Mouse (Mus musculus) activated CD4-positive, CD25-positive, alpha-beta regulatory T cell, adult 9 weeks (primary cell): ENCODE results near the gene B4galt7. TPM values are rescaled to one million over a fixed set of nuclear protein-coding genes. Genes with fewer than 3 reads are reported as not detected.

Source experiments
- polyA plus RNA-seq: library from polyadenylated mRNA; unstranded; fragments of 100-300 nt; shearing (Covaris generic); gene quantifications from one replicate; pipeline ENCODE4 v1.2.1, GENCODE M21; 2017

Gene B4galt7
- polyA plus RNA-seq, result 46.0 TPM

DNA sequence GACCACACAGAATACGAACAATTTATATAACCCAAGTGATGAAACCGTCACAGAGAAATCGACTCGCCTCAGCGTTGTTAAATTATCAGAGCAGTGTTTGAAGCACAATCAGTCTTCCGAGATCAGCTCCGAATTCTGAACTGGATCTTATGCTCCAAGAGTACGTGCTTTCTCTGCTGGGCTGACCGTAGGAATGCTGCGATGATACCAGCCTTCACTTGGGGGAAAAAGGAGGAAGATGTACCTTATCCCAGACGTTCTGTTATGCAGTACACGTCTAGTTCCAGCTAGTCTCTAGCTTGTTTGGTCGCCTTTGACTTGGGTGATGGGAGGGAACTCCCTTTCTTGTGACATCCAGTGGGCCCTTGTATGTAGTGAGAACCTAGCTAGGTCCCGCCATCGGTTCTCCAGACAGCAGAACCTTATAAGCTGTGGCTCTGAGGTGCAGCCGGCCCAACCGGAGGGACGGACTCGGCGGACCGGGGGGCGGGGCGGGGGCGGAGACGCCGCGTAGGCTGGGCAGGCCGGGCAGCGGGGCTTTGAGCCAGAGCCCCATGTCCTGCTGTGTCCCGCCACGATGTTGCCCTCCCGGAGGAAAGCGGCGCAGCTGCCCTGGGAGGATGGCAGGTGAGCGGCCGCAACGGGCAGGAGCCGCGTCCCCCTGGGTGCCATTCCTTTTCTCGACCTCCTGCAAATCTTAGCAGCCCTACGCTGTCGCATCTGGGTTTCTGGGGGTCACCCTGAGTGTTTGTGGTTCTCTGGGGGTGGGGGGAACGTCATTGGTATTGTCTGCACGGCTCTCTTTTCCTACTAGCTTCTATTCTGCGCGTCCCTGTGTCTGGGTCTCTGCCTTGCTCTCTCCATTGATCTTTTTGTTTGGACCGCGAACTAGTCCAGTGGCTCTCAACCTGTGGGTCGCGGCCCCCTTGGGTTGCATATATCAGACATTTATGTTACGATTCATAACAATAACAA lies at the start of gene B4galt7:
Gene B4galt7 (plus strand): TSS at position 331 of the 975 bp plus-strand sequence.

DNA sequence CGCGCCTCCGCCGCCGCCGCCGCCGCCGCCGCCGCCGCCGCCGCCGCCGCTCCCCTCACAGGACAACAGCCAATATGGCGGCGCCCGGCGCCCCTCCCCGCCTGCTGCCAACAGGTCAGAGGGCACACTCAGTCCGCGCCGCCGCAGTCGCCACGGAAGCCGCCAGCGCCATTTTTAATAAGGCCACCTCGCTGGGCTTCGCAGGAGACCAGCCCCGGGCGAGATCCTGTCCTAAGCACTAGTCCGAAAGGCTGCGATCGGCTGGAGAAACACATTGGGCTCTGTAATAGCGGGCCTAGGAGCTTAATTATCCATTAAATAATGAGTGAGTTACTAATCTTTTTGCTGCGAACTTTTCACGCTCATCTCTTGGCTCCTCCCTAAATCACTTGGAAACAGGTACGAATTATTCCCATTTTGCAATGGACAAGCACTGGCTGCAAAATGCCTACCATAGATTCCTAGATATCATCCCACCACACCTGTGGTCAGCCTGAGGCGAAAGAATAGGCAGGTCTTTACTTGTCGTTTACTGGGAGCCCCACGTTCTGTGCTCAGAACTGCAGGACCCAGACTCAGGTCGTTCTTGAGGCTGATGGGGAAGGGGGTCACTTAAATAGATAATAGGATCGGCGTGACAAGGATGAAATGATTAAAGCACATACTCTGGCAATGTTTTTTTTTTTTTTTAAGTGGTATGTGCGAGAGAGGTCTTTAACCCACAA lies 28.5 kb upstream of the B4galt7 start, which contains the start of gene Fam193b:
Gene Fam193b (minus strand): TSS at position 94 of the 725 bp plus-strand sequence.

DNA sequence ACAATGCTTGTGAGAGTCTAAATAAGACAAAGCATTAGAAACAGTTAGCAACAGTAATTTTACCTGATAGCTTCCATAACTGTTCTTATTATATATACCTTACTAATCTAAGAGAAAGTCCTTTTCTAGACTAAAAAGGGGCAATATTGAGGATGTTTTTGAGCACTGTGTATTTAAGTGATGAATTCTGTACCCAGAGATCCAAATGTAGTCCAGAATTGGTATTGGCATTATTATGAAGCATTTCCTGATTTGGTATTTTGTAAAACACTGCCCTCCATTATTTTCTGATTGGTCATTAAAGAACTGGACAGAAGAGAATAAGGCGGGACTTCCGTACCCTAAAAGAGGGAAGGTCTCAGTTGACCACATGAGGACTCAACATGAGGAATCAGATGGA lies 26.3 kb upstream of the B4galt7 start, which contains the start of gene Tmed9:
Gene Tmed9 (plus strand): TSS at position 301 of the 400 bp plus-strand sequence.

DNA sequence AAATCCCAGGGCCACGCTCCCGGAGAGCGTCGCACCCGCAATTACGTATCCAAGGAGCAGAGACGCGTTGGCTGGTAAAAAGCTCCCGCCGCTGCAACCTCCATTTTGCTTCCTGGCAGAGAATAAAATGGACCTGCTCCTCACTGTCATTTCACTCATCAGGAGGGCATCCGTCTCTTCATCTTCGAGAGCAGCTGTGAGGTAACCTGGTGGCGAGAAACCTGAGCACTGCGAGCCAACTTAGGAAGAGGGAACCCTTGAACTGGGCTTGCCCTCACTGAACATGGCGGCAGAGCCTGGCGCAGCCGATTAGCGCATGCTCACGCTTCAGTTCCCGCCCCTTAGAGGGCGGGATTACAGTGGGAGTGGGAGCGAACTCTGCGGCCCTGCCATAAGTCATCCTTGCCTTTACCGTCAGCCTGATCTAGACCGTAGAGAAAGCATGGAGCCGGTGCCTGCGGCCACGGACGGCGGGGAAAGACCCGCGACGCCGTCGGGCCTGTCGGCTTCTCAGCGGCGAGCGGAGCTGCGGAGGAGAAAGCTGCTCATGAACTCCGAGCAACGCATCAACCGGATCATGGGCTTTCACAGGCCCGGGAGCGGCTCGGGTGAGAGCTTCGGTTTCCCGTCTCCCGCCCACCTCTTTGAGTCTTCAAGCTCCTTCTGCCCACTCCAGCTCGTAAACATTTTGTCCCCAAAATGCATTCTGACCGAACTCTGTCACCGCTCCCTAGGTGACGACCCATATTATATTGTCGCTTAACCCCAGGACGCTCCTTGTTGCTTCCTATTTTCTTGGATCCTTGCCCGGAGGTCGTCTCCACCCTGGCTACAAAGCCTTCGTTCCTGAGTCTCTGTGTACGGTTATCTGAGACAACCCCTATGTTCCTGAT lies 23.2 kb downstream of the B4galt7 start, which contains the start of gene Caml:
Gene Caml (plus strand): TSS at position 357 of the 893 bp plus-strand sequence.

DNA sequence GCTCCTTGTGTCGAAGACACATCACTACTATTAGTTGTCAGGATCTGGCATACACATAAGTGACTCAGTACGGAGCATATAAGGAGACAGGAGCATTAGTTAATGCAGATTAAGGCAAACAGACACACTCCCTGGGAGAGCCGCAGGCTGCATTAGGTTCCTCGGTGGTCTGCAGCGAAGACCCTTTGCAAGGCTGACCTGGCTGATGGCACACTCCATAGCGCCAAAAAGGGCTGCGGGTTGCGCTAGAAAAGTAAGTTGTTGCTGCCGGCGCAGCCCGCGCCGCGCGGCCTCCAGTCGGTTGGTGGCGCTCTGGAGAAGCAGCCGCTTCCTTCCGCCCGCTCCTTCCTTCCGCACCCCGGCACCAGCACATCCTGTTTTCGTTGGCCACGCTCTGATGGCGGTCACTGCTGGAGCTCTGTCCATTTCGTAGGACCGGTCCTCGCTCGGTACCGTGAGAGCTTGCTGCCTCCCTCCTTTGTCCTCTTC lies 35.0 kb downstream of the B4galt7 start, which contains the start of gene Ddx46:
Gene Ddx46 (plus strand): TSS at position 389 of the 489 bp plus-strand sequence.

Other genes starting within 250 kb of the B4galt7 start
- gene Lman2, start 237.1 kb upstream of the B4galt7 start, polyA plus RNA-seq, result 166 TPM
- gene Rgs14, start 230.2 kb upstream of the B4galt7 start, polyA plus RNA-seq, result 174 TPM
- gene Slc34a1, start 201.7 kb upstream of the B4galt7 start, polyA plus RNA-seq, result not detected
- gene Pfn3, start 184.7 kb upstream of the B4galt7 start, polyA plus RNA-seq, result not detected
- not detected for gene F12, start 173.1 kb upstream of the B4galt7 start, polyA plus RNA-seq
- gene Grk6, start 154.8 kb upstream of the B4galt7 start, polyA plus RNA-seq, result 17.4 TPM
- not detected for gene Prr7, start 135.6 kb upstream of the B4galt7 start, polyA plus RNA-seq
- not detected for gene Dbn1, start 111.8 kb upstream of the B4galt7 start, polyA plus RNA-seq
- 13.1 TPM for gene Pdlim7, start 86.2 kb upstream of the B4galt7 start, polyA plus RNA-seq
- 2.8 TPM for gene Dok3, start 70.6 kb upstream of the B4galt7 start, polyA plus RNA-seq
- gene Ddx41, start 63.2 kb upstream of the B4galt7 start, polyA plus RNA-seq, result 88.4 TPM
- gene Fam193b, start 28.8 kb upstream of the B4galt7 start, polyA plus RNA-seq, result 25.6 TPM
- gene Tmed9, start 26.2 kb upstream of the B4galt7 start, polyA plus RNA-seq, result 294 TPM
- gene Caml, start 23.1 kb downstream of the B4galt7 start, polyA plus RNA-seq, result 41.7 TPM
- gene Ddx46, start 35.1 kb downstream of the B4galt7 start, polyA plus RNA-seq, result 79.8 TPM
- gene B230219D22Rik, start 93.2 kb downstream of the B4galt7 start, polyA plus RNA-seq, result 8.8 TPM
- 65.4 TPM for gene Txndc15, start 114.8 kb downstream of the B4galt7 start, polyA plus RNA-seq
- 11.8 TPM for gene Pcbd2, start 127.5 kb downstream of the B4galt7 start, polyA plus RNA-seq
- not detected for gene Catsper3, start 184.7 kb downstream of the B4galt7 start, polyA plus RNA-seq
- not detected for gene Pitx1, start 236.3 kb downstream of the B4galt7 start, polyA plus RNA-seq